Mouse (Mus musculus): Measurements from ENCODE around the gene Ralgds. TPM values are rescaled to one million over a fixed set of nuclear protein-coding genes. Genes with fewer than 3 reads are reported as not detected.

Gene Ralgds
- total RNA-seq, 2 experiments from 2014 or later: 127 to 132 TPM

GRCm38 (mm10) chr2:28599569-28599900 is 86.6 kb downstream of the Ralgds start:
- no peak for DNase-seq (ENCODE audit: low spot score in 2 of 2)

GRCm38 (mm10) chr2:28601720-28602590 is 89.0 kb downstream of the Ralgds start:
- no peak for DNase-seq (ENCODE audit: low spot score in 2 of 2)

Other genes with a start within 250 kb of the Ralgds start
- gene Ppp1r26, start 66.3 kb upstream of the Ralgds start, total RNA-seq (2021): 10 to 100 TPM; 16.8 to 17.7 TPM
- gene 1700007K13Rik, start 46.8 kb upstream of the Ralgds start, total RNA-seq (2021): 1 to 10 TPM; 2.7 to 4.5 TPM
- 10 to 100 TPM; 36.5 to 42.1 TPM for gene Mrps2, start 45.1 kb upstream of the Ralgds start, total RNA-seq (2021)
- gene Gbgt1, start 16.2 kb upstream of the Ralgds start, total RNA-seq (2021): 1 to 10 TPM; 1.5 to 2.2 TPM
- 1 to 10 TPM; 1.0 to 1.8 TPM for gene Gm10134, start 7.0 kb upstream of the Ralgds start, total RNA-seq (2021)
- gene Cel, start 50.3 kb downstream of the Ralgds start, total RNA-seq (2021): not detected
- 10 to 100 TPM; 19.6 to 20.5 TPM for gene Gtf3c5, start 70.6 kb downstream of the Ralgds start, total RNA-seq (2021)
- not detected for gene Gfi1b, start 108.9 kb downstream of the Ralgds start, total RNA-seq (2021)
- gene Tsc1, start 128.1 kb downstream of the Ralgds start, total RNA-seq (2021): 10 to 100 TPM; 44.7 to 46.0 TPM
- not detected for gene Spaca9, start 186.6 kb downstream of the Ralgds start, total RNA-seq (2021)
- 1 to 10 TPM in 1 of 2 experiments, under 1 TPM in 1; 0.87 to 1.2 TPM for gene Ak8, start 187.0 kb downstream of the Ralgds start, total RNA-seq (2021)

All from layer of hippocampus, adult 18-20 months (tissue).